Mouse (Mus musculus): Measurements from ENCODE around the gene Rbm20. TPM values are rescaled to one million over a fixed set of nuclear protein-coding genes. Genes with fewer than 3 reads are reported as not detected.

Rbm20 gene
- polyA plus RNA-seq, 1 experiment from 2014 or later, result 0.51 TPM

DNA sequence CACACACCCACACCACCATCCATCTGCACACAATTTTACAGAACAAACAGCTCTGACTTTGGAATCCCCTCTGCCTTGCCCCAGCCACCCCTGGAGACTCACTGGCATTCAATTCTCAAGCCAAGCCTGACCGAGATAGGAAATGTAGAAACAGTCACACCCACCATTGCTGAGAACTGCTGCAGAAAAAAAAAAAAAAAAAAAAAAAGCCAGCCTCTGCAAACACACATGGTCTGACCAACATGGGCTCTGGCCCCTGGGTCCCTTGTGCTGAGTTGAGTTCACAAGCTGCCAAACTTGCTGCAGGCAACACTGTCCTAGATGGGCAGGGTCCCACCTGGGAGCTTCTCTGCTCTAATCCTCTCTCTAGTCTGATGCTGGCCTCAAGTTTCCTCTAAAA is 200.7 kb downstream of the Rbm20 start:
- 0 out of 2 replicates have a peak, but pooled peaks cover 5% of the 10 kb centered on the region for H3K4me1 ChIP-seq (replicated peaks)
- no peak overlapping the region for H3K4me2 ChIP-seq
- no peaks in the 10 kb centered on the region for H3K27me3 ChIP-seq
- no peak overlapping the region for H3K27ac ChIP-seq
- H3K9ac ChIP-seq, result no peak overlapping the region
- ATAC-seq (ENCODE audit: low FRiP score), result no peak
- H3K36me3 ChIP-seq, result no peaks in the 10 kb centered on the region
- no peaks in the 10 kb centered on the region for H3K9me3 ChIP-seq
- H3K4me3 ChIP-seq, result no peak overlapping the region
- WGBS, result 70% methylated on average over 1 of the region's 1 CpGs

- Histone ChIP-seq H3K4me2 (no peak overlapping the region), H3K27ac (no peak overlapping the region), H3K4me1 (replicated peaks) (peaks cover 8% of the 10 kb centered on the region; the same call in 1 of the 2 replicates), H3K27me3 (no peaks in the 10 kb centered on the region), H3K9ac (no peak overlapping the region), H3K4me3 (no peak overlapping the region), H3K9me3 (no peaks in the 10 kb centered on the region), H3K36me3 (no peaks in the 10 kb centered on the region)
- 85% methylated on average over 1 of the region's 1 CpGs for WGBS
- ATAC-seq (ENCODE audit: low FRiP score), result no peak
Measured at GRCm38 (mm10) chr19:53880460-53880859, 203.4 kb downstream of the Rbm20 start.

- Histone ChIP-seq H3K27ac (no peak overlapping the region), H3K9ac (no peak overlapping the region), H3K27me3 (no peaks in the 10 kb centered on the region), H3K9me3 (no peaks in the 10 kb centered on the region), H3K4me2 (no peak overlapping the region), H3K36me3 (no peaks in the 10 kb centered on the region), H3K4me1 (replicated peaks) (peaks cover 9% of the 10 kb centered on the region; the same call in 1 of the 2 replicates), H3K4me3 (no peak overlapping the region)
- WGBS, result 58% methylated on average over 5 of the region's 5 CpGs
- ATAC-seq (ENCODE audit: low FRiP score), result no peak
Measured at GRCm38 (mm10) chr19:53881786-53882185, 204.7 kb downstream of the Rbm20 start.

- no peaks in the 10 kb centered on the region for H3K36me3 ChIP-seq
- no peaks in the 10 kb centered on the region for H3K9me3 ChIP-seq
- H3K4me2 ChIP-seq, result no peak overlapping the region
- H3K27ac ChIP-seq, result no peak overlapping the region
- no peak for ATAC-seq (ENCODE audit: low FRiP score)
- no peak overlapping the region for H3K4me3 ChIP-seq
- no peak overlapping the region for H3K9ac ChIP-seq
- WGBS, result 38% methylated on average over 10 of the region's 10 CpGs
- H3K4me1 ChIP-seq (replicated peaks), result peaks cover 9% of the 10 kb centered on the region; the same call in 1 of the 2 replicates
- no peaks in the 10 kb centered on the region for H3K27me3 ChIP-seq
Measured at GRCm38 (mm10) chr19:53885450-53885849, 208.3 kb downstream of the Rbm20 start.

DNA sequence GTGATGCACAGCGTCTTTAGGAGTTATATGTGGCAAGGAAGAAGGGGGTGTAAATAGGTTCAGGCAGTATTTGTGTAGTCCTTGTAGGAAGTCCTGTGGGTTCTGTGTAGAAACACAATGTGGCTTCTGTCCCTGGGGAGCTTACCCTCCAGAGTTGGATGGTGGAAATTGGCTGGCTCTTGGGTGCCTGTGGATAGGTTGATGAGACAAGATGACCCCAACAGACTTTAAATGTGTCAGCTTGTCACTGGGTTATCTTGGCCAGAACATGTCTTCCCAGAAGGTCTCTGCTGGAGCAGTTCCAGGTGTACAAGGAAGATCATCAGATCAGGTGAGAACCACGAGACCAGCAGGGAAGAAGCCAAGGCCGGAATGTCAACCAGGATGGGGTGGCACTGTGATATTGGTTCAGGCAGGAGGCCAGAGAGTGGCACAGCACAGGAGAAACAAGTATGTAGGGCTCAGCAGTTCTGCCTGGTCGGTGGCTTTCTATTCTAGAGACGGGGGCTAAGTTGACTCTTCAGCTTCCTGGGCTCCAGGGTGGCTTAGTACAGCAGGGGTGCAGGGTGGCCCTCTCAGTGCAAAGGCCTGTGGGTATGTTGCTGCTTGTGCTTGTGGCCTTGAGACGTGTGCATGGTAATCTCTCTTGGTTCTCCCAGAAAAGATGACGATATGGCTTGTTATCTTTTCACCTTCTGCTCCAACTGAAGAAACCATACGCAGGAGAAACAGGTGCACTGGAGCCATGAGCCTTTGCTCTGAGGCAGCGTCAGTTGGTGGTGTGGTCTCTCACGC is 209.7 kb downstream of the Rbm20 start:
- Histone ChIP-seq H3K27ac (no peak overlapping the region), H3K9ac (no peak overlapping the region), H3K27me3 (no peaks in the 10 kb centered on the region), H3K4me1 (replicated peaks) (peaks cover 6% of the 10 kb centered on the region; the same call in 1 of the 2 replicates), H3K4me2 (no peak overlapping the region), H3K9me3 (no peaks in the 10 kb centered on the region), H3K36me3 (no peaks in the 10 kb centered on the region), H3K4me3 (no peak overlapping the region)
- WGBS, result 93% methylated on average over 10 of the region's 10 CpGs
- ATAC-seq (ENCODE audit: low FRiP score), result no peak

DNA sequence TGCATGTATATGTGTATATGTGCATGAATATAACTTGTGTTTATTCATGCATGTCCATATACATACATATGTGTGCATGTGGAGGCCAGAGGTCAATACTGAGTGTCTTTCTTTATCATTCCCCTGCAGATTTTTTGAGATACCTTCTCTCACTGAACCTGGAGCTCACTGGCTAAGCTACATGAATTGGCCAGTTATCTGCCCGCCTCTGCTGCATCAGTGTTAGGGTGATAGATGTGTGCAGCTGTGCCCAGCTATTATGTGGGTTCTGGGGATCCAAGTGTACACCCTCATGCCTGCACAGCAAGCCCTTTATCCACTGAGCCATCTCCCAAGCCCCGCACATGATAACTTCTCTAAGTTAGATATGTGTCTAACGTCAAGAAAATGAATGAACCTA is 210.7 kb downstream of the Rbm20 start:
- 83% methylated on average over 3 of the region's 3 CpGs for WGBS
- H3K36me3 ChIP-seq, result no peaks in the 10 kb centered on the region
- ATAC-seq (ENCODE audit: low FRiP score), result no peak
- H3K9me3 ChIP-seq, result no peaks in the 10 kb centered on the region
- peaks cover 4% of the 10 kb centered on the region; the same call in 1 of the 2 replicates for H3K4me1 ChIP-seq (replicated peaks)
- H3K4me3 ChIP-seq, result no peak overlapping the region
- no peak overlapping the region for H3K4me2 ChIP-seq
- no peak overlapping the region for H3K9ac ChIP-seq
- H3K27ac ChIP-seq, result no peak overlapping the region
- no peaks in the 10 kb centered on the region for H3K27me3 ChIP-seq

DNA sequence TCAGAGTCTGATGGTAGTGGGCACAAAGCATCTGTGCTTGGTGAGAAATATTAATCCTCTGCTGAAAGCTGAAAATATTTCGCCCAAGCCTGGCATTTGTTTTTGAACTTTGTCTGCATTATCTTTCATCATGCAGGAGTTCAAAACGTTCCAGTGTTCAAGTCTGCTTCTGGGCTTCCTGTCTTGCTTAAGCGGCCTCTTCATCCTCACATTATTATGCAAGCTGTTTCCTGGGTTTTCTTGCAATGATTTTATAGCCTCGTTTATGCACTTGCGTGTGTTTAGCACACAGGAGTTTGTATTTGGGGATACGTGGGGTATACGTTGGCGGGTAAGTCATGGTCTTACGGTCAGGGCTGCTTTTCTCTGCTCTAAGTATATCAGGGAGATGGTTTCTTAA is 211.2 kb downstream of the Rbm20 start:
- no peaks in the 10 kb centered on the region for H3K9me3 ChIP-seq
- no peaks in the 10 kb centered on the region for H3K36me3 ChIP-seq
- H3K9ac ChIP-seq, result no peak overlapping the region
- H3K27ac ChIP-seq, result no peak overlapping the region
- ATAC-seq (ENCODE audit: low FRiP score), result no peak
- 88% methylated on average over 9 of the region's 9 CpGs for WGBS
- peaks cover 4% of the 10 kb centered on the region; the same call in 1 of the 2 replicates for H3K4me1 ChIP-seq (replicated peaks)
- no peak overlapping the region for H3K4me2 ChIP-seq
- no peak overlapping the region for H3K4me3 ChIP-seq
- H3K27me3 ChIP-seq, result no peaks in the 10 kb centered on the region

- Histone ChIP-seq H3K27me3 (no peaks in the 10 kb centered on the region), H3K9ac (no peak overlapping the region), H3K36me3 (no peaks in the 10 kb centered on the region), H3K9me3 (no peaks in the 10 kb centered on the region), H3K4me2 (no peak overlapping the region), H3K4me1 (replicated peaks) (peaks cover 7% of the 10 kb centered on the region; the same call in 1 of the 2 replicates), H3K4me3 (no peak overlapping the region), H3K27ac (no peak overlapping the region)
- no peak for ATAC-seq (ENCODE audit: low FRiP score)
- 86% methylated on average over 5 of the region's 5 CpGs for WGBS
Measured at GRCm38 (mm10) chr19:53889555-53889954, 212.4 kb downstream of the Rbm20 start.

GRCm38 (mm10) chr19:53890274-53890673 is 213.2 kb downstream of the Rbm20 start:
- Histone ChIP-seq H3K9me3 (no peaks in the 10 kb centered on the region), H3K36me3 (no peaks in the 10 kb centered on the region), H3K4me1 (replicated peaks) (peaks cover 6% of the 10 kb centered on the region; the same call in 1 of the 2 replicates), H3K27ac (no peak overlapping the region), H3K4me2 (no peak overlapping the region), H3K9ac (no peak overlapping the region), H3K4me3 (no peak overlapping the region), H3K27me3 (no peaks in the 10 kb centered on the region)
- no peak for ATAC-seq (ENCODE audit: low FRiP score)
- 51% methylated on average over 5 of the region's 5 CpGs for WGBS

DNA sequence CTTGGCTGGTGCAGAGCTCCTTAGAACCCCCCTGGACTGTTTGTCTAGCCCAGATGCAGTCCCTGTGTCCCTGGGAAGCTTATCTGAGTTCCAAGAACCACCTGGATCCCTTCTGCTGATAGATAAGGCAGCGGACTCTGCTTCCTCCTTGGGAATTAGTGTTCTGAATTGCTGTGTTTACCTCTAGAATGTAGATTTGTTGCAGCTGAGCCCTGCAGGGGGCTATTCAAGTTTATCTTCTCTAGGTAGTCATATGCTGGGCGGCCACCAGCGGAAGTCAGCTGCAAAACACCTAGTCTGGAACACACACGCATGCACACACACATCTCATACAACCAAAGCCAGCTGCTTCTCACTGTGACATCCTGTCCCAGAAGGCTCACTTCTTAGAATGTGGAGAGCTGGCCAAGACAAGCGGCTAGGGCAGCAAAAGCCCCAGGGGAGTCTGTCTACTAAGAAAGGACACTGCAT is 213.7 kb downstream of the Rbm20 start:
- Histone ChIP-seq H3K4me2 (no peak overlapping the region), H3K27ac (no peak overlapping the region), H3K27me3 (no peaks in the 10 kb centered on the region), H3K4me1 (replicated peaks) (0 out of 2 replicates have a peak, but pooled peaks cover 3% of the 10 kb centered on the region), H3K36me3 (no peaks in the 10 kb centered on the region), H3K9ac (no peak overlapping the region), H3K9me3 (no peaks in the 10 kb centered on the region), H3K4me3 (no peak overlapping the region)
- ATAC-seq (ENCODE audit: low FRiP score), result no peak
- WGBS, result 77% methylated on average over 5 of the region's 5 CpGs

DNA sequence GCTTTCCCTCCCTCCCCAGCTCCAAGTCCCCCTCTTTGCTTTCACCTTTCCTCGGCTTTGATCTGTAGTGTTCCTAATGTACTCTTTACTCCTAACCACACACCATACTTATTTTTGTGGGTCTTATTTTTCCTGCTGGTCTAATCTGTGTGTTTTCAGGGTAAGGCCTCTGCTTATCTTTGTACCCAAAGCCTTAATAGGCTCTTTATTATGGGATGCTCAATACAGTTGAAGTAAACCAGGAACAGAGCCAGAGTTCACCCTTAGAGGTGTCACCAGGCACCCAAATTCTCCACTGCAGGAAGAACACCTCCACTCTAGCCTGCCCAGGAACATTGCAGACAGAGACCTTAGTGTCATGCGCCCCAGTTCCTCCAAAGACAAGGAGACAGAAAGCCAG is 214.5 kb downstream of the Rbm20 start:
- no peak overlapping the region for H3K4me2 ChIP-seq
- H3K27ac ChIP-seq, result no peak overlapping the region
- H3K27me3 ChIP-seq, result no peaks in the 10 kb centered on the region
- ATAC-seq (ENCODE audit: low FRiP score), result no peak
- H3K4me1 ChIP-seq (replicated peaks), result 0 out of 2 replicates have a peak, but pooled peaks cover 3% of the 10 kb centered on the region
- H3K4me3 ChIP-seq, result no peak overlapping the region
- H3K9me3 ChIP-seq, result no peaks in the 10 kb centered on the region
- H3K9ac ChIP-seq, result no peak overlapping the region
- 93% methylated on average over 2 of the region's 2 CpGs for WGBS
- no peaks in the 10 kb centered on the region for H3K36me3 ChIP-seq

- H3K9me3 ChIP-seq, result no peaks in the 10 kb centered on the region
- WGBS, result 62% methylated on average over 3 of the region's 3 CpGs
- H3K36me3 ChIP-seq, result no peaks in the 10 kb centered on the region
- H3K4me3 ChIP-seq, result no peak within 1 kb of the TSS
- no peaks in the 10 kb centered on the region for H3K27me3 ChIP-seq
- no peak within 1 kb of the TSS for H3K4me2 ChIP-seq
- no peak for ATAC-seq (ENCODE audit: low FRiP score)
- H3K27ac ChIP-seq, result no peak within 1 kb of the TSS
- no peak within 1 kb of the TSS for H3K9ac ChIP-seq
- H3K4me1 ChIP-seq (replicated peaks), result 0 out of 2 replicates have a peak, but pooled peaks cover 3% of the 10 kb centered on the region
Measured at GRCm38 (mm10) chr19:53892061-53892460, 215.0 kb downstream of the Rbm20 start, which contains the start of gene Pdcd4. Gene Pdcd4, plus strand, starts transcription at chr19:53892231.

Data from hindbrain, embryonic 13.5 days (tissue).